Mouse (Mus musculus) stomach, postnatal 0 days (tissue): Measurements from ENCODE around the gene Cep97. TPM values are rescaled to one million over a fixed set of nuclear protein-coding genes. Genes with fewer than 3 reads are reported as not detected.

Experiments used
- ATAC-seq: fragments of 200-750 bp; cut with Nextera tagmentation; 2 replicates; pipeline ENCODE4 v1.8.0; 2017; ENCODE audit not compliant: low FRiP score, low TSS enrichment
- DNase-seq: peaks from one replicate; pipeline ENCODE4 v3.0.0-alpha.2; 2016; ENCODE audit warnings: low spot score
- H3K27ac ChIP-seq: fragments of 300-500 bp; sonication (generic); replicated peaks from 2 replicates; pipeline ENCODE4 v1.5.1; 2014; ENCODE audit warnings: mild to moderate bottlenecking, control low read depth
- H3K27me3 ChIP-seq: fragments of 300-500 bp; sonication (generic); 2 replicates; pipeline ENCODE4 v1.6.1; 2014; ENCODE audit warnings: low read length; ENCODE audit not compliant: control insufficient read depth, insufficient read depth
- H3K36me3 ChIP-seq: fragments of 300-500 bp; sonication (generic); 2 replicates; pipeline ENCODE4 v1.6.1; 2014; ENCODE audit warnings: low read length, mixed read lengths; ENCODE audit not compliant: control insufficient read depth, insufficient read depth
- H3K4me1 ChIP-seq: fragments of 300-500 bp; sonication (generic); replicated peaks from 2 replicates; pipeline ENCODE4 v1.6.1; 2014; ENCODE audit warnings: antibody characterized with exemption; ENCODE audit not compliant: control insufficient read depth, insufficient read depth
- H3K4me2 ChIP-seq: fragments of 300-500 bp; sonication (generic); replicated peaks from 2 replicates; pipeline ENCODE4 v1.6.1; 2014; ENCODE audit warnings: low read depth, mild to moderate bottlenecking, control low read depth, moderate library complexity
- H3K4me3 ChIP-seq: fragments of 300-500 bp; sonication (generic); 2 replicates; pipeline ENCODE4 v1.5.1; 2014; ENCODE audit warnings: low read depth, low read length, control low read depth
- H3K9ac ChIP-seq: fragments of 300-500 bp; sonication (generic); 2 replicates; pipeline ENCODE4 v1.6.1; 2014; ENCODE audit warnings: mild to moderate bottlenecking, low read length, control low read depth, mixed read lengths
- H3K9me3 ChIP-seq: fragments of 300-500 bp; sonication (generic); 2 replicates; pipeline ENCODE4 v1.6.1; 2016; ENCODE audit warnings: low read length; ENCODE audit not compliant: control insufficient read depth
- CTCF ChIP-seq: IDR thresholded peaks from 2 replicates; pipeline ENCODE4 v1.5.1; 2016; ENCODE audit warnings: antibody characterized with exemption, low read depth, mild to moderate bottlenecking, moderate library complexity
- EP300 ChIP-seq: optimal IDR thresholded peaks from 2 replicates; pipeline ENCODE3; 2016; ENCODE audit warnings: antibody characterized with exemption
- WGBS: fragments of 180-500 bp; shearing (Covaris S2); extraction: QIAGEN DNeasy Blood & Tissue Kit; methylation state at CpG from one replicate; pipeline ENCODE4 v1.1.7; 2014; 5-methylcytosine and 5-hydroxymethylcytosine counted together
- polyA plus RNA-seq: library from polyadenylated mRNA; unstranded; fragments of >200 nt; fragmentation: Nextera tagmentation; extraction: Ambion mirVana; gene quantifications from 2 replicates; pipeline ENCODE4 v1.2.1, GENCODE M21; 2015

Gene Cep97
- polyA plus RNA-seq, 1 experiment from 2014 or later: 2.6 TPM

- DNase-seq (no peak), ATAC-seq (peak; percentile 35; the same call in 1 of the 2 replicates)
- H3K4me1 ChIP-seq: no peaks in the 10 kb centered on the region
- H3K4me3 ChIP-seq: no peak overlapping the region
- no peak overlapping the region for H3K9ac ChIP-seq
- H3K4me2 ChIP-seq: no peak overlapping the region
- no peak for TF ChIP-seq EP300
- no peak for TF ChIP-seq CTCF
- no peaks in the 10 kb centered on the region for H3K9me3 ChIP-seq
- H3K27ac ChIP-seq: no peak overlapping the region
- H3K36me3 ChIP-seq: no peaks in the 10 kb centered on the region
- 77% methylated on average over 6 of the region's 6 CpGs for WGBS
- no peaks in the 10 kb centered on the region for H3K27me3 ChIP-seq
These were observed 5.0 kb upstream of the Cep97 start for GRCm38 (mm10) chr16:55939703-55940102.

GRCm38 (mm10) chr16:55938761-55939160 lies 4.1 kb upstream of the Cep97 start:
- no peaks in the 10 kb centered on the region for H3K4me1 ChIP-seq
- no peaks in the 10 kb centered on the region for H3K27me3 ChIP-seq
- ATAC-seq (no peak), DNase-seq (no peak)
- no peak overlapping the region for H3K9ac ChIP-seq
- H3K9me3 ChIP-seq: no peaks in the 10 kb centered on the region
- no peaks in the 10 kb centered on the region for H3K36me3 ChIP-seq
- no peak overlapping the region for H3K4me3 ChIP-seq
- H3K4me2 ChIP-seq: no peak overlapping the region
- TF ChIP-seq CTCF (no peak), EP300 (no peak)
- H3K27ac ChIP-seq: no peak overlapping the region
- WGBS: 80% methylated on average over 4 of the region's 4 CpGs

- ATAC-seq: peak; percentile 43
- no peaks in the 10 kb centered on the region for H3K9me3 ChIP-seq
- no peaks in the 10 kb centered on the region for H3K4me1 ChIP-seq
- H3K27ac ChIP-seq: peak overlapping the region; percentile 49; the same call in 1 of the 2 replicates
- peak; percentile 18; the same call in 1 of the 2 replicates for TF ChIP-seq CTCF
- no peak for TF ChIP-seq EP300
- WGBS: 1% methylated on average over 32 of the region's 32 CpGs
- DNase-seq: peak; percentile 39
- H3K4me3 ChIP-seq: peak overlapping the region; percentile 72
- H3K36me3 ChIP-seq: no peaks in the 10 kb centered on the region
- peak overlapping the region; percentile 56 for H3K9ac ChIP-seq
- H3K4me2 ChIP-seq: peak overlapping the region; percentile 93
- no peaks in the 10 kb centered on the region for H3K27me3 ChIP-seq
These were observed 843 bp downstream of the Cep97 start for GRCm38 (mm10) chr16:55933681-55934343.

GRCm38 (mm10) chr16:55924010-55924409 lies 10.6 kb downstream of the Cep97 start:
- TF ChIP-seq CTCF: no peak
- no peak overlapping the region for H3K9ac ChIP-seq
- DNase-seq (no peak), ATAC-seq (no peak)
- no peak overlapping the region for H3K4me2 ChIP-seq
- H3K4me1 ChIP-seq: no peaks in the 10 kb centered on the region
- no peak overlapping the region for H3K27ac ChIP-seq
- H3K27me3 ChIP-seq: no peaks in the 10 kb centered on the region
- WGBS: 88% methylated on average over 4 of the region's 4 CpGs
- H3K36me3 ChIP-seq: no peaks in the 10 kb centered on the region
- H3K9me3 ChIP-seq: no peaks in the 10 kb centered on the region
- H3K4me3 ChIP-seq: no peak overlapping the region

- WGBS: 89% methylated on average over 10 of the region's 10 CpGs
These were observed 12.6 kb downstream of the Cep97 start for GRCm38 (mm10) chr16:55922079-55922478.

GRCm38 (mm10) chr16:55914716-55915115 lies 19.9 kb downstream of the Cep97 start:
- H3K27me3 ChIP-seq: no peaks in the 10 kb centered on the region
- H3K27ac ChIP-seq: no peak overlapping the region
- H3K4me1 ChIP-seq: no peaks in the 10 kb centered on the region
- DNase-seq (no peak), ATAC-seq (no peak)
- WGBS: 98% methylated on average over 7 of the region's 7 CpGs
- no peak overlapping the region for H3K9ac ChIP-seq
- TF ChIP-seq EP300 (no peak), CTCF (no peak)
- H3K36me3 ChIP-seq: peaks cover 3% of the 10 kb centered on the region; the same call in 1 of the 2 replicates
- no peak overlapping the region for H3K4me3 ChIP-seq
- H3K4me2 ChIP-seq: no peak overlapping the region
- no peaks in the 10 kb centered on the region for H3K9me3 ChIP-seq

More at GRCm38 (mm10) chr16:55922079-55922478, 12.6 kb downstream of the Cep97 start:
- ATAC-seq: no peak
- Histone ChIP-seq H3K9me3 (no peaks in the 10 kb centered on the region), H3K9ac (no peak overlapping the region), H3K36me3 (no peaks in the 10 kb centered on the region), H3K4me1 (no peaks in the 10 kb centered on the region), H3K27me3 (no peaks in the 10 kb centered on the region), H3K4me2 (no peak overlapping the region), H3K4me3 (no peak overlapping the region), H3K27ac (no peak overlapping the region)
- DNase-seq: no peak
- TF ChIP-seq CTCF (no peak), EP300 (no peak)
